Mouse (Mus musculus) brain, embryonic 14.5 days (tissue): Measurements from ENCODE around the gene Rassf5.

Source experiments
- CTCF ChIP-seq: fragments of 200-500 bp; IDR thresholded peaks from 2 replicates; pipeline ENCODE4 v1.5.1; 2012; ENCODE audit warnings: inconsistent platforms, mild to moderate bottlenecking, moderate library complexity, borderline replicate concordance; ENCODE audit not compliant: insufficient read depth, insufficient read length; ENCODE audit errors: extremely low read depth
- POLR2A ChIP-seq: fragments of 200-500 bp; IDR thresholded peaks from 2 replicates; pipeline ENCODE4 v1.6.1; 2012; ENCODE audit warnings: mild to moderate bottlenecking, inconsistent platforms, borderline replicate concordance; ENCODE audit not compliant: poor library complexity, insufficient read depth, insufficient read length, severe bottlenecking; ENCODE audit errors: extremely low read depth

DNA sequence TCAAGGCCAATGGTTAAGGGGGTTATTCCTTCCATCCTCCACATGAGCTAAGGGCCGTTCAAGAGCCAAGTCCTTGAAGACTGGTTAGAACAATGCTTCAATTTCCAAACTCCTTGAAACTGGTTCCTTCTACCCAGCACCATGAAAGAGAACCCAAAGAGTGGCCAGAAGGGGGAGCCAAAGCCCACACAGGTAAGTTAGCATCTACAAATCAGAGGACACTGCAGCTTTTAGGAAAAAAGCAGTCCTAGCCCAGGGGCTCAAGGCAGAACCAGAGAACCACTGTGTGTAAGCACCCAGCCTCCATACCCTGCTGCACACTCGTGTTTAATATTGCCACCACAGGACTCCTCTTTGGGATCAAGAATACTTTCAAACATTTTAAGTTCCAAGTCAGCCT lies 45.6 kb upstream of the Rassf5 start:
- TF ChIP-seq POLR2A, result no peak
- TF ChIP-seq CTCF, result peak; percentile 69; the same call in 1 of the 2 replicates
